Mouse (Mus musculus): ENCODE measurements at regions not wholly inside any gene's neighbourhood (a gene's known extent, or its start where the extent isn't known, plus 50 kb on each side); places are given as distances from the start of the nearest gene placed in this dataset.

DNA sequence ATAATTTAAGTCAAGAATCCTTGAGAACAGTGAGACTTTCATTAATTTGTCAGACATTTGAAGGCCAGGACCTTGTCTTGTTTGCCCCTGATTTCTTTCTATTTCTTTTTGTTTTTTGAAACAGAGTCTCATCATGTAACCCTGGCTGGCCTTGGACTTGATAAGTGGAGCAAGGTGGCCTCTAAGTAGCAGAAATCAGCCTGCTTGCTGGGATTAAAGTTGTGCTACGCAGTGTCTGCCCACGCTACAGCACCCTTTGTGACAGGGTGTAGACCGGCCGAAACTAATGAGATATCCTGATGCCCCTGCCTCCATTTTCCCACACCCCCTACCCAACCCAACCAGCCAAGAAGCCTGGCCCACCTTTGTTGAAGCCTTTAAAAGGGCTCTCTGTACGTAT is 108.6 kb downstream of the Gja1 start:
- Histone ChIP-seq H3K9ac (ENCODE audit: low read depth, low read length) (no peak overlapping the region), H3K27ac (ENCODE audit: low read depth, low read length) (no peak overlapping the region), H3K4me2 (replicated peaks; ENCODE audit: low read depth, low read length) (no peak overlapping the region), H3K4me1 (ENCODE audit: control insufficient read depth, insufficient read depth, low read length) (no peaks in the 10 kb centered on the region), H3K27me3 (ENCODE audit: control insufficient read depth, insufficient read depth, low read length) (no peaks in the 10 kb centered on the region), H3K9me3 (ENCODE audit: control insufficient read depth, low read length) (no peaks in the 10 kb centered on the region), H3K36me3 (ENCODE audit: control insufficient read depth, insufficient read depth, low read length) (no peaks in the 10 kb centered on the region), H3K4me3 (ENCODE audit: low read length) (no peak overlapping the region)
- 91% methylated on average over 5 of the region's 5 CpGs for WGBS
- no peak for ATAC-seq (ENCODE audit: low FRiP score, low TSS enrichment)

DNA sequence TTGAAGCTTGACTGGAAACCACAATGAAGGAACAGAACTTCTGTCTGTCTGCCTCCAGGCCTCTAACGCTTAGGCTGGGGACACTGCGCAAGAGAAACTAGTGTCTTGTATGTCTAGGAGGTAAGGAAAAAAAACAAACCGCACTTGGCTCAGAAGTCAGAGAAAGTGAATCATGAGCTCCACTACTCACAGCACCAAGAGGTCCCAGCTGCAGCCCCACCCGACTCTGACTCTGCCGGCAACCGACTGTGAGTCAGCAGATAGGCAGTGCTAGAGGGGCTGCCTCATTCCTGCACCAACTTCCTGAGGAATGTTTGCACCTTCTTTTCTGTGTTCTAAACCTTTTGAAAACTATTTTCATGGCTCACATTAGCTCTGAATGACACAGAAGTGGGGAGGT is 109.5 kb downstream of the Gja1 start:
- no peaks in the 10 kb centered on the region for H3K36me3 ChIP-seq (ENCODE audit: control insufficient read depth, insufficient read depth, low read length)
- ATAC-seq (ENCODE audit: low FRiP score, low TSS enrichment), result no peak
- no peak overlapping the region for H3K9ac ChIP-seq (ENCODE audit: low read depth, low read length)
- H3K4me3 ChIP-seq (ENCODE audit: low read length), result no peak overlapping the region
- H3K9me3 ChIP-seq (ENCODE audit: control insufficient read depth, low read length), result no peaks in the 10 kb centered on the region
- H3K27ac ChIP-seq (ENCODE audit: low read depth, low read length), result no peak overlapping the region
- H3K27me3 ChIP-seq (ENCODE audit: control insufficient read depth, insufficient read depth, low read length), result no peaks in the 10 kb centered on the region
- no peaks in the 10 kb centered on the region for H3K4me1 ChIP-seq (ENCODE audit: control insufficient read depth, insufficient read depth, low read length)
- H3K4me2 ChIP-seq (replicated peaks; ENCODE audit: low read depth, low read length), result no peak overlapping the region
- 32% methylated on average over 6 of the region's 6 CpGs for WGBS

DNA sequence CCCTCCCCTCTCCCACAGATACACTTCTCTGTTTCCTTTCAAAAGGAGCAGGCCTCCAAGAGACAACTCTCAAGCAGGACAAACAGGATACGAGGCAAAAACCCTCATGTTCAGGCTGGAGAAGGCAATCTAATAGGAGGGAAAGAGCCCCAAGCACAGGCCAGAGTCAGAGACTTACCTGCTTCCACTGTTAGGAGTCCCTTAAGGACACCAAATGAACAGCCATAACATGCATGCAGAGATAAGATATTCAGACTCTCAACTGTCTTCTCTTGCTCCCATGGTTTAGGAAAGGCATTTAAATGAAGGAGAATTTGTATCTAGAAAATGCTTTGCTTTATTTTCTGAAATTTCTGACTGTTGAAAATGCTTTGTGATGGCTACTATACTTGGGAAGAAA is 116.3 kb downstream of the Gja1 start:
- no peaks in the 10 kb centered on the region for H3K4me1 ChIP-seq (ENCODE audit: control insufficient read depth, insufficient read depth, low read length)
- H3K27me3 ChIP-seq (ENCODE audit: control insufficient read depth, insufficient read depth, low read length), result no peaks in the 10 kb centered on the region
- 68% methylated on average over 1 of the region's 1 CpGs for WGBS
- H3K36me3 ChIP-seq (ENCODE audit: control insufficient read depth, insufficient read depth, low read length), result no peaks in the 10 kb centered on the region
- H3K4me3 ChIP-seq (ENCODE audit: low read length), result no peak overlapping the region
- no peak for ATAC-seq (ENCODE audit: low FRiP score, low TSS enrichment)
- H3K27ac ChIP-seq (ENCODE audit: low read depth, low read length), result no peak overlapping the region
- no peak overlapping the region for H3K4me2 ChIP-seq (replicated peaks; ENCODE audit: low read depth, low read length)
- no peaks in the 10 kb centered on the region for H3K9me3 ChIP-seq (ENCODE audit: control insufficient read depth, low read length)
- no peak overlapping the region for H3K9ac ChIP-seq (ENCODE audit: low read depth, low read length)

DNA sequence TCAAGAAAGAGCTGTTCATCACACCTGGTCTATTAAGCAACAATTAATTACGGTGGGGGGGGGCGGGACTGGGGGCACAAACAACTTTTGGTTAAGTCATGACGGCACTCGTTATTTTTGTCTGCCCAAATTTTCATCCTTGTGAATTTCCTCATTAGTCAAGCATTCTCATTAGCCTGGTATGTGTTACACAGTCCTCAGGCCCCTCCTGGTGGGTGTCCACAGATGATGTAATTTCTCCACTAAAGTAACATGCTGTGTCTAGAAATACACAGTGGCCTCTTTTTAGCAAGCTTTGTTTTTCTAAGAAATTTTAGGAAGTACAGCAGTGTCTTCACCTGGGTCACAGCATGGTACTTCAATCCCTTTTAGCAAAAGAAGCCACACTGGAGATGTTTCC is 118.2 kb downstream of the Gja1 start:
- ATAC-seq (ENCODE audit: low FRiP score, low TSS enrichment), result no peak
- H3K4me3 ChIP-seq (ENCODE audit: low read length), result no peak overlapping the region
- no peak overlapping the region for H3K27ac ChIP-seq (ENCODE audit: low read depth, low read length)
- no peak overlapping the region for H3K4me2 ChIP-seq (replicated peaks; ENCODE audit: low read depth, low read length)
- no peaks in the 10 kb centered on the region for H3K36me3 ChIP-seq (ENCODE audit: control insufficient read depth, insufficient read depth, low read length)
- 91% methylated on average over 4 of the region's 4 CpGs for WGBS
- no peaks in the 10 kb centered on the region for H3K9me3 ChIP-seq (ENCODE audit: control insufficient read depth, low read length)
- no peaks in the 10 kb centered on the region for H3K4me1 ChIP-seq (ENCODE audit: control insufficient read depth, insufficient read depth, low read length)
- no peaks in the 10 kb centered on the region for H3K27me3 ChIP-seq (ENCODE audit: control insufficient read depth, insufficient read depth, low read length)
- H3K9ac ChIP-seq (ENCODE audit: low read depth, low read length), result no peak overlapping the region

DNA sequence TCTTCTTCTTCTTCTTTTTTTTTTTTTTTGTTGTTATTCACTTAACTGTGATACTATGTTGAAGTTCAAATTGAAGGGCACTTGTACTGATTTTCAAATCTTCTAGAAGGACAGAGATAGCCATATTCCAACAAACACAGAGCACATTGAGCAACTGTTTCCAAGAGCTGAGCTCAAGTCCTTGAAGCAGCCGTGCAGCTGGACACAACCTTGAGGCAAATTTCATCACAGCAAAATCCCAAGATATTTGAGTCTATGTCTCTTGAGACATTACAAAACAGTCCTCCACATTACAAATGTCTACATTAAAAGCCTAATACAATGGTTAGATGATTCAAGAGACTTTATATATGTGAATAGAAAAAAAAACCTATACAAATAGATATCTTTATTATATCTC is 141.9 kb downstream of the Gja1 start:
- Histone ChIP-seq H3K27ac (ENCODE audit: low read depth, low read length) (no peak overlapping the region), H3K36me3 (ENCODE audit: control insufficient read depth, insufficient read depth, low read length) (no peaks in the 10 kb centered on the region), H3K4me1 (ENCODE audit: control insufficient read depth, insufficient read depth, low read length) (no peaks in the 10 kb centered on the region), H3K4me2 (replicated peaks; ENCODE audit: low read depth, low read length) (no peak overlapping the region), H3K9me3 (ENCODE audit: control insufficient read depth, low read length) (no peaks in the 10 kb centered on the region; the same call in 1 of the 2 replicates), H3K27me3 (ENCODE audit: control insufficient read depth, insufficient read depth, low read length) (no peaks in the 10 kb centered on the region), H3K4me3 (ENCODE audit: low read length) (no peak overlapping the region), H3K9ac (ENCODE audit: low read depth, low read length) (no peak overlapping the region)
- WGBS, result 88% methylated on average over 1 of the region's 1 CpGs
- no peak for ATAC-seq (ENCODE audit: low FRiP score, low TSS enrichment)

DNA sequence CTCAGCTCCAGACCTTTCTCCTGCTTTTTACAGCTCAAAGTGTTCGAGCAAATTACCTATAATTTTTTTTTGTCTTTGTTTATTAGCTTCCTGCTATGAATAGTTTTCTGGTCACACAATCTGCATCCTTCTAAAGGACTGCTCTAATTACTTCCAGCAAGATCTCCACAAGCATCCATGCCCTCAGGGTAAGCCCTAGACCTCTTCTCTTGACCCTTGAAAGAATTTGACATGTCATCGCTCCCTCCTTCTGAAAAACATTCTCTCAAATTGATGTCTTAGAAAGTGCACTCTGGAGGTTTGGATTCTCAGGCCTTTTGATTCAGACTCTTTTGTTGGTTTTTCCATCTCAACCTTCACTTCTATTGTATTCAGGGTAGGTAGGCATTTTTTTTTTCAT is 148.7 kb downstream of the Gja1 start:
- no peak for ATAC-seq (ENCODE audit: low FRiP score, low TSS enrichment)
- Histone ChIP-seq H3K9me3 (ENCODE audit: control insufficient read depth, low read length) (no peaks in the 10 kb centered on the region; the same call in 1 of the 2 replicates), H3K9ac (ENCODE audit: low read depth, low read length) (no peak overlapping the region), H3K27ac (ENCODE audit: low read depth, low read length) (no peak overlapping the region), H3K4me1 (ENCODE audit: control insufficient read depth, insufficient read depth, low read length) (no peaks in the 10 kb centered on the region), H3K4me3 (ENCODE audit: low read length) (no peak overlapping the region), H3K4me2 (replicated peaks; ENCODE audit: low read depth, low read length) (no peak overlapping the region), H3K27me3 (ENCODE audit: control insufficient read depth, insufficient read depth, low read length) (no peaks in the 10 kb centered on the region), H3K36me3 (ENCODE audit: control insufficient read depth, insufficient read depth, low read length) (no peaks in the 10 kb centered on the region)
- WGBS, result 48% methylated on average over 2 of the region's 2 CpGs

DNA sequence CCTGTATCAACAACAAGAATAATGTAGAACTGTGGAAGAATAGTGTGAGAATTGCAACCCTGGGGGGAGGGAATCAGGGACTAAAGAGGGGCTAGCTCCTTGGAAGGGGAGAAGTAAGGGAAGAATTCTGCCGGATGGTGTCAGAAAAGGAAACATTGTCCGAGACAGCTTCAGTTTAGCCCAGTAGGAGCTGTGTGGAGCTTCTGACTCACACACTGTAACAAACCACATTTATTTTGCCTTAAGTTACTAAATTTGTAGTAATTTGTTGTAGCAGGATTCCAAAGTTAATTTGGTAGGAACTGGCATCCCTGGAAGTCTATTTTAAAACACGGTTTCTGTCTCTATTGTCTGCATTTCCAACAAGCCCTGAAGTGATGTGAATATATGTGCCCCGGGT is 160.0 kb downstream of the Gja1 start:
- H3K27me3 ChIP-seq (ENCODE audit: control insufficient read depth, insufficient read depth, low read length), result no peaks in the 10 kb centered on the region
- H3K27ac ChIP-seq (ENCODE audit: low read depth, low read length), result no peak overlapping the region
- no peak overlapping the region for H3K9ac ChIP-seq (ENCODE audit: low read depth, low read length)
- 45% methylated on average over 4 of the region's 4 CpGs for WGBS
- no peak for ATAC-seq (ENCODE audit: low FRiP score, low TSS enrichment)
- no peak overlapping the region for H3K4me2 ChIP-seq (replicated peaks; ENCODE audit: low read depth, low read length)
- no peaks in the 10 kb centered on the region for H3K36me3 ChIP-seq (ENCODE audit: control insufficient read depth, insufficient read depth, low read length)
- H3K4me3 ChIP-seq (ENCODE audit: low read length), result no peak overlapping the region
- no peaks in the 10 kb centered on the region for H3K4me1 ChIP-seq (ENCODE audit: control insufficient read depth, insufficient read depth, low read length)
- H3K9me3 ChIP-seq (ENCODE audit: control insufficient read depth, low read length), result no peaks in the 10 kb centered on the region

DNA sequence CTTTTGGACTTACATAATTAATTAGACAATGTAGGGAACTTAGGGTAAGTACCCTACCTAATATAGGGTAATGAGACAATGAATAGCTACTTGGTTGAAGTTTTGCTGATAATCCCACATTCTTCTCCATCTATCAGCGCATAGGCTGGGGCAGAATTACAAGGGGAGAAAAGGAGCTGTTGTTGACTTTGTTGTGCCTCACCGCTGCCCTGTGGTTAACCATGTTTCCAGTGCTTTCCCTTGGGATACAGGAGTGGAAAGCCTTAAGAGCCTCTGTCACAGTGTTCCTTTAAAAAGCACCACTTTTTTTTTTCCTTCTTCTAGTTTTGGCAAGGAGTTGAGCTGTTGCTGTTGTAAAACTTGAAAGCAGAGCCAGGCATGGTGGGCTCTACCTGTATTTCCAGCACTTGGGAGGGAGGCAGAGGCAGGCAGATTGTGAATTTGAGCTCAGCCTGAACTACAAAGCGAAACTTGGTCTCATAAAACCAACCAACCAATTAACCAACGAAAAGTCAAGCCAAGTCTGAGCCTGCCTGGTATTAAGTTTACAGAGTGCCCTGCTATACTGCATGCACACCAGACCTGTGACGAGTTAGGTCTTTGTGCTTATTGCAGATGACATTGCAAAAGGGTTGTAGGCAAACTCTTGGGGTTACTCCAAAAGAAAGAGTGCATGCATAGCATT is 162.8 kb downstream of the Gja1 start:
- Histone ChIP-seq H3K4me1 (ENCODE audit: control insufficient read depth, insufficient read depth, low read length) (no peaks in the 10 kb centered on the region), H3K27me3 (ENCODE audit: control insufficient read depth, insufficient read depth, low read length) (no peaks in the 10 kb centered on the region), H3K9me3 (ENCODE audit: control insufficient read depth, low read length) (no peaks in the 10 kb centered on the region), H3K4me3 (ENCODE audit: low read length) (no peak overlapping the region), H3K9ac (ENCODE audit: low read depth, low read length) (no peak overlapping the region), H3K4me2 (replicated peaks; ENCODE audit: low read depth, low read length) (no peak overlapping the region), H3K27ac (ENCODE audit: low read depth, low read length) (no peak overlapping the region), H3K36me3 (ENCODE audit: control insufficient read depth, insufficient read depth, low read length) (no peaks in the 10 kb centered on the region)
- ATAC-seq (ENCODE audit: low FRiP score, low TSS enrichment), result peak; percentile 72; the same call in 1 of the 2 replicates
- WGBS, result 50% methylated on average over 5 of the region's 5 CpGs

DNA sequence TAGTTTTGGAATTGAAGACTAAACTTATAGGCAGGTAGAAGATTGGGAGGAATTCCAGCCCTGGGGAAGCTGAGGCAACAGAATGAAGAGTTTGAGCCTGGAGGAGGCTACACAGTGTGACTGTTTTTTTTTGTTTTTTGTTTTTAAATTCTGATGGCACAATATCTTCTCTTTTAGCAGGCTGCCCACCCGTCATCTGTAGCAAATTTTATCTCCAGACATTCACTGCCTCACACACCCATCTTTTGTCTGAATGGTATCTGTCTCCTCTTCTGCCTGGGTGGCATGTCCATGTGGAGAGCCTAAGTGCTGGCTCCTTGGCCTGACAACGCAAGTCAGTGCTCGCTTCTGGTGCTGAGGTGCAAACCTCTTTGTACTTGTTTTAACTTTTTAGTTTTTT is 165.0 kb downstream of the Gja1 start:
- Histone ChIP-seq H3K4me2 (replicated peaks; ENCODE audit: low read depth, low read length) (no peak overlapping the region), H3K36me3 (ENCODE audit: control insufficient read depth, insufficient read depth, low read length) (no peaks in the 10 kb centered on the region), H3K9me3 (ENCODE audit: control insufficient read depth, low read length) (no peaks in the 10 kb centered on the region), H3K27ac (ENCODE audit: low read depth, low read length) (no peak overlapping the region), H3K27me3 (ENCODE audit: control insufficient read depth, insufficient read depth, low read length) (no peaks in the 10 kb centered on the region), H3K4me1 (ENCODE audit: control insufficient read depth, insufficient read depth, low read length) (no peaks in the 10 kb centered on the region), H3K9ac (ENCODE audit: low read depth, low read length) (no peak overlapping the region), H3K4me3 (ENCODE audit: low read length) (no peak overlapping the region)
- no peak for ATAC-seq (ENCODE audit: low FRiP score, low TSS enrichment)
- WGBS, result 77% methylated on average over 3 of the region's 3 CpGs

Measured in kidney, embryonic 14.5 days (tissue).